Mouse (Mus musculus) heart, adult 2 months (tissue): ENCODE measurements at regions not wholly inside any gene's neighbourhood (a gene's known extent, or its start where the extent isn't known, plus 50 kb on each side); places are given as distances from the start of the nearest gene placed in this dataset.

Experiments used
- DNase-seq, 2 experiments: peaks; one replicate each; pipeline ENCODE4 v3.0.0; 2021
- H3K27ac ChIP-seq: fragments of 200-600 bp; 2 replicates; pipeline ENCODE4 v1.8.1; 2022
- H3K27me3 ChIP-seq: fragments of 200-500 bp; 2 replicates; pipeline ENCODE4 v1.6.1; 2012; ENCODE audit warnings: mild to moderate bottlenecking, low read length, inconsistent platforms, mixed read lengths; ENCODE audit not compliant: control insufficient read depth, insufficient read depth
- H3K36me3 ChIP-seq: fragments of 200-500 bp; 2 replicates; pipeline ENCODE4 v1.6.1; 2012; ENCODE audit warnings: low read length, inconsistent platforms; ENCODE audit not compliant: control insufficient read depth, insufficient read depth
- H3K4me1 ChIP-seq: fragments of 200-500 bp; 2 replicates; pipeline ENCODE4 v1.6.1; 2011; ENCODE audit warnings: low read length; ENCODE audit not compliant: control insufficient read depth, insufficient read depth
- H3K4me3 ChIP-seq: fragments of 200-600 bp; 2 replicates; pipeline ENCODE4 v1.8.1; 2022
- H3K79me2 ChIP-seq: fragments of 200-500 bp; replicated peaks from 2 replicates; pipeline ENCODE4 v1.6.1; 2012; ENCODE audit warnings: mild to moderate bottlenecking, inconsistent platforms, low read length, moderate library complexity, mixed read lengths; ENCODE audit not compliant: control insufficient read depth, insufficient read depth
- H3K9ac ChIP-seq: fragments of 200-500 bp; 2 replicates; pipeline ENCODE4 v1.6.1; 2012; ENCODE audit warnings: low read depth, mild to moderate bottlenecking, control low read depth, inconsistent platforms, low read length, mixed read lengths
- CTCF ChIP-seq: fragments of 200-600 bp; IDR thresholded peaks from 2 replicates; pipeline ENCODE4 v1.8.1; 2022; ENCODE audit warnings: antibody characterized with exemption, mild to moderate bottlenecking, moderate library complexity
- EP300 ChIP-seq: fragments of 200-500 bp; IDR thresholded peaks from 2 replicates; pipeline ENCODE4 v1.6.1; 2011; ENCODE audit warnings: low read depth, low read length, control low read depth; ENCODE audit not compliant: insufficient read depth
- POLR2A ChIP-seq: fragments of 200-500 bp; IDR thresholded peaks from 2 replicates; pipeline ENCODE4 v1.6.1; 2011; ENCODE audit warnings: mild to moderate bottlenecking, low read depth, low read length, control low read depth; ENCODE audit not compliant: insufficient read depth
- WGBS: fragments of 180-500 bp; shearing (Covaris S2); methylation state at CpG from one replicate; pipeline ENCODE4 v1.1.7; 2018; 5-methylcytosine and 5-hydroxymethylcytosine counted together
- intact Hi-C: fragments of 180-260 bp; cut with DNase I; formaldehyde crosslinking; loops from one replicate; pipeline ENCODE4 v1.15.1; 2025

DNA sequence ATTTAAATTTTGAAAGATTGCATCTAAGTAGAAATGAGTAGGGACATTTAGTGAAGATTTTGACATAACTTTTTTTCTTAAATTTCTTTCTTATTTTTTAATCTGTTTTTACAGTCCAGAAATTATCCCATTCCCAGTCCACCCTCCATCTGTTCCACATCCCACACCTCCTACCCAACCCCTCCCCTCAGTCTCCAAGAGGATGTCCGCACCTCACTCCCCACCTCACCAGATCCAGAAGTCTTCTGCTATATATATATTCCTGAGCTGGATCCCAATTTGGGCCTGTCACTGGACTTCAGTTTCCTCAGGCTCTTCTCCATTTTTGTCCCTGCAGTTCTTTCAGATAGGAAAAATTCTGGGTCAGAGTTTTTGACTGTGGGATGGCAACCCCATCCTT, 3879.6 kb upstream of the Gm7489 start:
- no peaks in the 10 kb centered on the region for H3K79me2 ChIP-seq
- H3K36me3 ChIP-seq = no peaks in the 10 kb centered on the region
- TF ChIP-seq EP300 (no peak), CTCF (no peak), POLR2A (no peak)
- H3K27ac ChIP-seq = no peak overlapping the region
- WGBS = 96% methylated on average over 1 of the region's 1 CpGs
- no peak for DNase-seq
- H3K4me3 ChIP-seq = no peak overlapping the region
- no peak overlapping the region for H3K9ac ChIP-seq
- no peaks in the 10 kb centered on the region for H3K4me1 ChIP-seq
- no peaks in the 10 kb centered on the region for H3K27me3 ChIP-seq
- intact Hi-C loops = no loop called here

GRCm38 (mm10) chr15:50046653-50047052, 3838.1 kb upstream of the Gm7489 start:
- DNase-seq = no peak
- Histone ChIP-seq H3K27ac (no peak overlapping the region), H3K79me2 (no peaks in the 10 kb centered on the region), H3K4me1 (no peaks in the 10 kb centered on the region), H3K9ac (no peak overlapping the region), H3K36me3 (no peaks in the 10 kb centered on the region), H3K4me3 (no peak overlapping the region), H3K27me3 (no peaks in the 10 kb centered on the region)
- intact Hi-C loops = no loop called here
- peak; percentile 28 for TF ChIP-seq CTCF
- TF ChIP-seq POLR2A = no peak

- intact Hi-C loops = no loop called here
- TF ChIP-seq EP300 (no peak), POLR2A (no peak), CTCF (no peak)
- Histone ChIP-seq H3K4me1 (no peaks in the 10 kb centered on the region), H3K27ac (no peak overlapping the region), H3K9ac (no peak overlapping the region), H3K4me3 (no peak overlapping the region), H3K79me2 (no peaks in the 10 kb centered on the region), H3K27me3 (no peaks in the 10 kb centered on the region), H3K36me3 (no peaks in the 10 kb centered on the region)
- DNase-seq = no peak
- WGBS = 73% methylated on average over 2 of the region's 2 CpGs
These were observed 3831.2 kb upstream of the Gm7489 start for GRCm38 (mm10) chr15:50053468-50053867.

GRCm38 (mm10) chr15:50053892-50054291, 3830.8 kb upstream of the Gm7489 start:
- H3K27me3 ChIP-seq = no peaks in the 10 kb centered on the region
- 83% methylated on average over 6 of the region's 6 CpGs for WGBS
- H3K4me1 ChIP-seq = no peaks in the 10 kb centered on the region
- DNase-seq = no peak
- H3K36me3 ChIP-seq = no peaks in the 10 kb centered on the region
- intact Hi-C loops = no loop called here
- no peak overlapping the region for H3K9ac ChIP-seq
- no peak overlapping the region for H3K4me3 ChIP-seq
- H3K79me2 ChIP-seq = no peaks in the 10 kb centered on the region
- H3K27ac ChIP-seq = no peak overlapping the region
- TF ChIP-seq EP300 (no peak), POLR2A (no peak), CTCF (no peak)

DNA sequence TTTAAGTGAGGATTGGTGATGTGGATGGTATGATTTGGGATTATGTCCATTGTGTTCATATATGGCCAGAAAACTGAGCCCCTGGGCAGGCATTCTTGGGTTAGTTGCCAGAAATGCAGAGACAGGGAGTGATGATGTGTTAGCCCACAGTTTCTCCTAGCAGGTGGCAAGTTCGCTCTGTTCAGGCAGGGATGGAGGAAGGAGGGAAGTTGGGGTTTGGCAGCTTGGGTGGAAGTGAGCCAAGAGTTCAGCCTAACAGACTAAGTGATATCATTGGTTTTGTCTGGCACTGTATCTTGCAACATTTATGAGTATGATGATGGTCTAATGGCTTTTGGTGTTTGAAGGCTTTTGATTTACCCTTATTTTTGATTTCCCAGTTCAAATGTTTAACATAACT, 3806.5 kb upstream of the Gm7489 start:
- intact Hi-C loops = no loop called here
- DNase-seq = no peak
- Histone ChIP-seq H3K27ac (no peak overlapping the region), H3K4me3 (no peak overlapping the region), H3K9ac (no peak overlapping the region), H3K4me1 (no peaks in the 10 kb centered on the region), H3K79me2 (no peaks in the 10 kb centered on the region), H3K27me3 (no peaks in the 10 kb centered on the region), H3K36me3 (no peaks in the 10 kb centered on the region)
- no peak for TF ChIP-seq POLR2A
- no peak for TF ChIP-seq EP300
- TF ChIP-seq CTCF = no peak
- WGBS = 68% methylated on average over 1 of the region's 1 CpGs

- TF ChIP-seq CTCF = no peak
- 67% methylated on average over 2 of the region's 2 CpGs for WGBS
These were observed 3802.3 kb upstream of the Gm7489 start for GRCm38 (mm10) chr15:50082428-50082827.

More at GRCm38 (mm10) chr15:50082428-50082827, 3802.3 kb upstream of the Gm7489 start:
- Histone ChIP-seq H3K4me3 (no peak overlapping the region), H3K36me3 (no peaks in the 10 kb centered on the region), H3K27me3 (no peaks in the 10 kb centered on the region), H3K79me2 (no peaks in the 10 kb centered on the region), H3K9ac (no peak overlapping the region), H3K27ac (no peak overlapping the region), H3K4me1 (no peaks in the 10 kb centered on the region)
- DNase-seq = no peak
- intact Hi-C loops = no loop called here
